Mouse (Mus musculus) frontal cortex, postnatal 14 days (tissue): ENCODE measurements around the gene Coq6.

Experiments
- DNase-seq, 2 experiments: peaks; one replicate each; pipeline ENCODE4 v3.0.0; 2022; ENCODE audit warnings: low spot score in 2 of 2

Gene Coq6

GRCm38 (mm10) chr12:84396947-84397679, 35.7 kb downstream of the Coq6 start:
- no peak for DNase-seq

- no peak for DNase-seq
Measured at GRCm38 (mm10) chr12:84397685-84398084, 36.2 kb downstream of the Coq6 start.

- no peak for DNase-seq
Measured at GRCm38 (mm10) chr12:84398629-84399028, 37.2 kb downstream of the Coq6 start.

GRCm38 (mm10) chr12:84399135-84399534, 37.7 kb downstream of the Coq6 start:
- no peak for DNase-seq

GRCm38 (mm10) chr12:84399663-84400062, 38.2 kb downstream of the Coq6 start:
- no peak for DNase-seq

GRCm38 (mm10) chr12:84400068-84400467, 38.6 kb downstream of the Coq6 start:
- DNase-seq: no peak

GRCm38 (mm10) chr12:84400653-84401052, 39.2 kb downstream of the Coq6 start:
- DNase-seq: no peak

GRCm38 (mm10) chr12:84402923-84403322, 41.5 kb downstream of the Coq6 start:
- DNase-seq: no peak

GRCm38 (mm10) chr12:84404541-84404940, 43.1 kb downstream of the Coq6 start:
- DNase-seq: no peak

GRCm38 (mm10) chr12:84407259-84407658, 45.8 kb downstream of the Coq6 start:
- DNase-seq: no peak

- peak; percentile 9 to 10 for DNase-seq
Measured at GRCm38 (mm10) chr12:84407874-84408818, 46.7 kb downstream of the Coq6 start.

- peak; percentile 74 to 87 for DNase-seq
Measured at GRCm38 (mm10) chr12:84408819-84409507, 47.5 kb downstream of the Coq6 start, which contains the start of the genes Entpd5 and Bbof1. Gene Entpd5 (minus strand): TSS chr12:84409029. Gene Bbof1 (plus strand): TSS chr12:84409071.

GRCm38 (mm10) chr12:84416834-84417604, 55.6 kb downstream of the Coq6 start, which contains the start of gene Rnf113a2:
Gene Rnf113a2 (plus strand): TSS chr12:84417196.
- DNase-seq: peak; percentile 72 to 74

- peak in 1 of 2 experiments; percentile 5 for DNase-seq
Measured at GRCm38 (mm10) chr12:84417605-84417922, 56.1 kb downstream of the Coq6 start.
